Mouse (Mus musculus) ES-Bruce4 (cell line): Measurements from ENCODE around the gene Hs3st1. TPM values are rescaled to one million over a fixed set of nuclear protein-coding genes. Genes with fewer than 3 reads are reported as not detected.

Experiments used
- H3K27ac ChIP-seq: 2 replicates; pipeline ENCODE4 v1.5.1; 2012; ENCODE audit warnings: low read length, inconsistent platforms; ENCODE audit not compliant: insufficient read depth
- H3K27me3 ChIP-seq: 2 replicates; pipeline ENCODE4 v1.6.1; 2012; ENCODE audit warnings: mild to moderate bottlenecking, low read length, inconsistent platforms; ENCODE audit not compliant: control insufficient read depth, poor library complexity, insufficient read depth, severe bottlenecking
- H3K36me3 ChIP-seq: 2 replicates; pipeline ENCODE4 v1.6.1; 2012; ENCODE audit warnings: inconsistent platforms, mild to moderate bottlenecking, low read length, moderate library complexity; ENCODE audit not compliant: control insufficient read depth, poor library complexity, insufficient read depth, severe bottlenecking
- H3K4me1 ChIP-seq: one replicate; pipeline ENCODE4 v1.8.1; 2011; ENCODE audit warnings: low read length; ENCODE audit not compliant: control insufficient read depth, insufficient read depth
- H3K4me3 ChIP-seq: 2 replicates; pipeline ENCODE4 v1.5.1; 2011; ENCODE audit warnings: low read depth, mild to moderate bottlenecking, low read length
- H3K9ac ChIP-seq: 2 replicates; pipeline ENCODE4 v1.6.1; 2012; ENCODE audit warnings: low read depth, mild to moderate bottlenecking, inconsistent platforms; ENCODE audit not compliant: poor library complexity, severe bottlenecking
- H3K9me3 ChIP-seq: replicated peaks from 2 replicates; pipeline ENCODE4 v1.6.1; 2012; ENCODE audit warnings: mild to moderate bottlenecking, low read length, inconsistent platforms; ENCODE audit not compliant: control insufficient read depth, poor library complexity, insufficient read depth, severe bottlenecking
- CTCF ChIP-seq: IDR thresholded peaks from one replicate; pipeline ENCODE4 v1.8.1; 2011; ENCODE audit warnings: low read depth, low read length
- EP300 ChIP-seq: IDR thresholded peaks from 2 replicates; pipeline ENCODE4 v1.6.1; 2011; ENCODE audit warnings: low read depth, low read length; ENCODE audit not compliant: insufficient read depth
- POLR2A ChIP-seq: IDR thresholded peaks from one replicate; pipeline ENCODE4 v1.8.1; 2011; ENCODE audit warnings: low read length; ENCODE audit not compliant: insufficient read depth
- polyA plus RNA-seq: library from polyadenylated mRNA; stranded (reverse); fragments of >200 nt; gene quantifications from 2 replicates; pipeline ENCODE4 v1.2.4, GENCODE M21; 2011; ENCODE audit warnings: low read depth; ENCODE audit not compliant: missing spikeins, insufficient read depth, insufficient read length

Hs3st1 gene
- polyA plus RNA-seq, 1 experiment = 1.2 TPM

GRCm38 (mm10) chr5:39613534-39613933, 141.7 kb downstream of the Hs3st1 start:
- Histone ChIP-seq H3K9me3 (no peaks in the 10 kb centered on the region), H3K4me3 (no peak overlapping the region), H3K9ac (no peak overlapping the region), H3K4me1 (no peaks in the 10 kb centered on the region), H3K36me3 (no peaks in the 10 kb centered on the region), H3K27me3 (no peaks in the 10 kb centered on the region), H3K27ac (no peak overlapping the region)
- TF ChIP-seq CTCF = no peak
- TF ChIP-seq POLR2A = no peak
- TF ChIP-seq EP300 = no peak

GRCm38 (mm10) chr5:39612240-39612639, 143.0 kb downstream of the Hs3st1 start:
- H3K36me3 ChIP-seq = no peaks in the 10 kb centered on the region
- TF ChIP-seq CTCF (no peak), EP300 (no peak)

GRCm38 (mm10) chr5:39608260-39608659, 147.0 kb downstream of the Hs3st1 start:
- H3K4me1 ChIP-seq = no peaks in the 10 kb centered on the region
- H3K27me3 ChIP-seq = no peaks in the 10 kb centered on the region

More at GRCm38 (mm10) chr5:39612240-39612639, 143.0 kb downstream of the Hs3st1 start:
- Histone ChIP-seq H3K9ac (no peak overlapping the region), H3K27me3 (no peaks in the 10 kb centered on the region), H3K4me3 (no peak overlapping the region), H3K4me1 (no peaks in the 10 kb centered on the region), H3K27ac (no peak overlapping the region), H3K9me3 (no peaks in the 10 kb centered on the region)

GRCm38 (mm10) chr5:39594737-39595136, 160.5 kb downstream of the Hs3st1 start:
- H3K9me3 ChIP-seq = no peaks in the 10 kb centered on the region
- H3K4me1 ChIP-seq = no peaks in the 10 kb centered on the region
- H3K27ac ChIP-seq = no peak overlapping the region
- H3K27me3 ChIP-seq = no peaks in the 10 kb centered on the region
- no peaks in the 10 kb centered on the region for H3K36me3 ChIP-seq
- no peak overlapping the region for H3K9ac ChIP-seq
- TF ChIP-seq CTCF (no peak), EP300 (no peak)
- no peak overlapping the region for H3K4me3 ChIP-seq

More at GRCm38 (mm10) chr5:39608260-39608659, 147.0 kb downstream of the Hs3st1 start:
- no peak overlapping the region for H3K9ac ChIP-seq
- no peak overlapping the region for H3K27ac ChIP-seq
- H3K4me3 ChIP-seq = no peak overlapping the region
- H3K9me3 ChIP-seq = no peaks in the 10 kb centered on the region
- H3K36me3 ChIP-seq = no peaks in the 10 kb centered on the region
- TF ChIP-seq POLR2A (no peak), EP300 (no peak), CTCF (no peak)
